Mouse (Mus musculus) fat pad, adult 2 months (tissue): ENCODE results near the gene Smurf2.
"Not testable (repeated sequence)": the region's sequence is repeated elsewhere in the genome, so short reads cannot be mapped to it uniquely, and the experiment has no call there.

Experiments used
- DNase-seq: peaks from one replicate; pipeline ENCODE4 v3.0.0-alpha.2; 2011; ENCODE audit warnings: low read depth, low spot score; ENCODE audit errors: extremely low read depth

Gene Smurf2

DNA sequence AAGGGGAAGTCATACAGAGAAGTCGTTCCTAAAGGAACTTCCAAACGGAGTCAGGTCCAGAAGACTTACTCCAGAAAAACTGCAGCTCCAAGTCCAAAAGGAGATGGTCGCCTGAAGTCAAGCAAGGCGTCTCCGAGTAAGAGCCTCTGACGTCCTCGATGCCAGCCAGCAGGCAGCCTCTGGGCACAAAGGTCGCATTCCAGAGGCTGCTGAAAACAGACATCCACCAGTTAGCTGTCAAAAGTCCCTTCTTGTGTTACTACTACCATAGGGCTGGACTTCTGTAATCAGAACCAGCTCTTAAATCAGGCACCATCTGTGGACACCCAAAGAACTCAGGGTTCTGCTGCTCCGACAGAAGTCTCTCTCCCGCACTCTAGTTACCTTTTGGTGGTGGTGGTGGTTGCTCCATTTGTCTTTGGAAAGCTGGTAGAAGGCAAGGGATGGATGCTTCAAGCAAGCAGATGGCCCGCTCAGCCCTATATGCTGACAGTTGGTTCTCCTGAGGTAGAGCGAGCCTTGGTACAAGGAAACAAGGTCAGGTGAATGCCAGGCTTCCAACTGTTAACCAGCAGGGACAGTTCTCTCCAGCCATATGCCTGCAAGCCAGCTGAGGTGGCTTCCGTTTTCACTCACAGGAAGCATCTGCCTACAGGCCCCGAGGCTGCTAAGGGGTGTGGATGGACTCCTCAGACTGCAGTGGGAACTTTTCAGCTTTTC, 105.8 kb downstream of the Smurf2 start:
- no peak for DNase-seq

DNA sequence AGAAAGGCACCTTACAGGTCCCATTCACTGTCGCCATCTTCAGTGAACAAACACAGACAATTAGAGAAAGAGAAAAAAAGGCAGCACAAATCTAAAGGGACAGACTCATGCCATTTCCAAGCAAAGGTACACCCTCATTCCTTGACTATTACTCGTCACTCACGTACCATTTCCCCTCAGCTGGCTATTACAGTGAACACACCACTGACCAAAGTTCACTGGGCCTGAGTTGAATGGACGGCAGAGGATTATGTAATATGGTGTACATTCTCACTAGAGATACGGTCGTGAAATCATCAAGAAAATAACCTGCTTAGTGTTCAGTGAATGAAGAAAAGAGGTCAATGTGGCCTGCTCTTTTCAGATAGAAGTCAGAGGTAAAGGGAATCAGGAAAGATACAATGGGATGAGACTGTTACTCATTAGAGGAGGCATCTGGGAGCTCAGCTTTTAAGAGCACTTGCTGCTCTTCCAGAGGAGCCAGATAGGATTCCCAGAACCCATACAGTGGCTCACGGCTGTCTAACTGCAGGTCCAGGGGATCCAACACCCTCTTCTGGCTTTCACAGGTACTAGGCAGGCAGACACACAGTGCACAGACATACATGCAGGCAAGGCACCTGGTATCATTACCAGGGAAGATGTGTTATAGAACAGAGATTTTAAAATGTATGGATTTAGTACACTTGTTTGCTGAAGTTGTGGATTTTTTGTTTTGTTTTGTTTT, 107.9 kb downstream of the Smurf2 start:
- no peak for DNase-seq

DNA sequence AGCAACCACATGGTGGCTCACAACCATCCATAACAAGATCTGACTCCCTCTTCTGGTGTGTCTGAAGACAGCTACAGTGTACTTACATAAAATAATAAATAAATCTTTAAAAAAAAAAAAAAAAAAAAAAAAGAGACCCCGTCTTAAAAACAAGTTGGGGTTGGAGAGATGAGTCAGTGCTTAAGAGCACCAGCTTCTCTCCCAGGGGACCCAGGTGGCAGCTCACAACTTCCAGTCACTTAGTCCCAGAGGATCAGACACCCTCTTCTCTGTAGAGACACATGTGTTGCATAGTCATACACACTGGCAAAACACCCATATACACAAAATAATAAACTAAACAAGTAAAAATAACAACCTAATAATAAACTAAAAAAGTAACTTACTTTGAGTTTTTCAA, 113.1 kb downstream of the Smurf2 start:
- DNase-seq: not testable (repeated sequence)

DNA sequence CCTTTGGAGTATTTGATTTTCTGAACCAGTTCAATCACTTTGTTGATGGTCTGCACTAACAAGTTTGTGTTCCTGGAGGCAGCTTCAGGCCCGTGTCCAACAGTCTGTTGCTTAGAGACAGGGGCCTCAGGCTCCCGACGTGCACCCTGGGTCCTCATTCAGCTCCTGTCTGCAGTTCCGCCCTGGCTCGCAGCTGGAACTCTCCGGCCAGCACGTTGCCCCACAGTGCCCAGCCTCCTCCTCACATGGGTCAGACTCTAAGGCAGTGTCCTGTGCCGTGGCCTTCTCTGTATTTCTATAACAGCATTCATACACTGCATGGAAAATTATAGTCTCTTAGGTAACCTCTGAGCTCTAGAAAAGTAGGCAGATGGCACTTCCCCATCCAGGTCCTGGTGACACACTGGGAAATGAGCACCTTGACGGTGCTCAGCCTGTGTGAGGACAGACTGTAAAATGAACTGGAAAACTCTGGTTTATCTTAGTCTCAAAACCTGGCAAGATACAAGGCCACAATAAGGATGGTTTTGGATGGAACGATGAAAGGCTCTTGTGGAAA, 118.4 kb downstream of the Smurf2 start:
- no peak for DNase-seq

DNA sequence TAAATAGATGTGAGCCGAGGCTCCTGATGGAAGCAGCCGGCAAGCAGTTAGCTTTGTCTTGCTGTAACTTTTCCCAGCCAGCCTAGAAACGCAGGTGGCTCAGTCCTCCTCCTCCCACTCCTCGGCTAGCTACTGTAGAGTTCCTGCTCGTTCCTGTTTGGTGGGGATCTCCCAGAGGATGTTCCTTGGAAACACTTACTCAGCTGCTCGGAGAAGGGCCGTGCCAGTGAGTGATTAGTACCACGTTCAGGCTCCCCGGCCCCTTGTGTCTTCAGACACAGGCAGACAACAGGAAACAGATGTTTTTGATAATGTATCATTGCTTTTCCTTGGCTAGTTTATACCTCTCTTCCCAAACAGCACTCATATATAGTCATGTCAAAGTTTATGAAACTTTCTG, 124.8 kb downstream of the Smurf2 start:
- DNase-seq: no peak

DNA sequence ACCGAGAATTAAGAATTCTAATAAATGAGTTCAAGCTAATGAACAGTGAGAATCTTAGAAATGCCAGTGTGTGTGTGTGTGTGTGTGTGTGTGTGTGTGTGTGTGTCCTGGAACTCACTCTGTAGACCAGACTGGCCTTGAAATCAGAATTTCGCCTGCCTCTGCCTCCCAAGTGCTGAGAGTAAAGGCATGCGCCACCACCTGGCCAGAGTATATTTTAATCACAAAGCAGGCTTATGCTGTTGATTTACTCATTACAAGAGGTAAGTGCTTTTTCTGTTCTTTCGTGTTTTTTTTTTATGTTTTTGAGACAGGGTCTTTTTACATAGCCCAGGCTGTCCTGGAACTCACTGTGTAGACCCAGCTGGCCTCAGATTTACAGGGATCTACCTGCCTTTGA, 126.7 kb downstream of the Smurf2 start:
- DNase-seq: no peak

DNA sequence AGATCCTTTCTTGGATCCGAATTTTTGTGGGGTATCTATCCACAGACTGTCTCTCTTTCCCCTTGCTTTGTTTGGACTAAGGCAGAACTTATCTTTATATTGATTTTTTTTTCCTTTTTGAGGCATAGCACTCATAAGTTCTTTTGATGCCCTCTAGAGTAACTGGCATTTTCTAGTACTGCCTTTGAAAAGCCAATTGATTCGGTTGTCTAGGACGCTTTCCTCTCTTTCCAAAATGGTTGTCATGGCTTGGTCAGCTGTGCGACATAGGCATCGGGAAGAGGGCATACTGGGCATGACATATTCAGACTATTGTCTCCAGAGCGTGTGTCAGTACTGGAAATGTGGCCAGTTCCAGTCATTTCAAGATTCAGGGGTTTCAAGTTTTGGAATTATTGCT, 130.9 kb downstream of the Smurf2 start:
- DNase-seq: no peak

DNA sequence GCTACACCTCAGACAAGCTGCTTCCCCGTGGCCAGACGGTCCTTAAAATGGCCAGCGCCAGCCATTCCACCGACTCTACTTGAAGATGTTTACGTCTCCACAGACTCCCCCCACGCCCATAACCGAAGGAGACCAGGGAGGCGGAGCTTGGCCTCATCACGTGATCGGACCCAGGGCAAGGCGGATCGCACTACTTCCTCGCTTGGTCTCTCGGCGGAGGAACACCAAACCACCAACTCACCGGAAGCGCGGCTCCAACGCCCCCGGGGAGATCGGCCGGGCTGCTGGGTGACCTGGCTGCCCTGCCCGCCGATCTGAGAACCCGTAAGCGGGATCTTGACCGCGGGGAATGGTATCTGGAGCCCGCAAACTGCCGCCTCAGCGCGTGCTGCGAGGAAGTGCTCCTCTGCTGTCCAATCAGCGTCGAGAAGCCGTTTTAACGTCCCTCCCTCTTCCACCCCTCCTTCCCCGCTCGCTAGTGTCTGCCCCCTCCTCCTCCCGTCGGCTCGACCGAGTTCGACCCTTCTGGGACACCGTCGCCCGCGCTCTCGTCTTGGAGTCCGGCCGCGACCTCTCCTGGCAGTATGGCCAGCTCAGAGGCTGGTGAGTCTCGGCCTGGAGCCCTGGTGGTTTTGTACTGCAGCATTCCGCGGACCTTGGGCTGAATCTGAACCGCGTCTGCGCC, 131.6 kb downstream of the Smurf2 start, which contains the start of the genes Ddx5 and Cep95:
Gene Ddx5 (minus strand): TSS at position 411 of the 685 bp plus-strand sequence.
Gene Cep95 (plus strand): TSS at position 478 of the 685 bp plus-strand sequence.
- DNase-seq: peak; percentile 83

DNA sequence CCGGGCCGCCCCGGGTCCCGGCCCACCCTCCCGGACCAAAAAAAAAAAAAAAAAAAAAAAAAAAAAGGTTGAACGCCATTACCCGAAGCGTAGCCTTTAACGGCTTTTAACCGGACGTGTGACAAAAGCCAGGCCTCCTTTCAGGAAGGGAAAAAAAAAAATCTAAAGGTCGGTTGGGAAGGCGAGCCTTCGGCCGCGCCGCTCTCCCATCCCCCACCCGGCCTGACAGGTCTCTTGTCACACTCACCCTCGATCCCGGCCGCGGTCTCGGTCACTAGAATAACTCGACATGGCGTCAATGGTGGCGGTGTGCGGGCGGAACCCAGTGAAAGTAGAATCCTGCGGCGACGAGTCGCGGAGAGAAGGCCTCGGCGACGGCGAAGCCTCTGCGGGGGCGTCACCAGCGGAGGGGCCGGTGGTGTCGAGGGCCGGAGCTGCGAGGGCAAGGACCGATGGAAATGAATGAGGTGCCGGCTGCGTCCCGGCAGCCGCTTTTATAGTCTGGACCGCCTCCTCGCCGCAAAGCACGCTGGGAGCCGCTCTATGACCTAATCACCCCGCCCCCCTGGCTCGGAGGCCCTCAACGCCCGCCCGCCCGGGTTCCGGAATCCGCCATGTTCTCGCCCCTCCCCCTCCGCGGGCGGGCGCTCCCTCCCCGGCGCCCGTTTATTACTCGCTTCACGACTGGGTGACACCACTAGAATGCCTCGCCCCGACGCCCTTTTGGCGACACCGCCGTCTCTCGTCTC, 132.3 kb downstream of the Smurf2 start:
- no peak for DNase-seq

DNA sequence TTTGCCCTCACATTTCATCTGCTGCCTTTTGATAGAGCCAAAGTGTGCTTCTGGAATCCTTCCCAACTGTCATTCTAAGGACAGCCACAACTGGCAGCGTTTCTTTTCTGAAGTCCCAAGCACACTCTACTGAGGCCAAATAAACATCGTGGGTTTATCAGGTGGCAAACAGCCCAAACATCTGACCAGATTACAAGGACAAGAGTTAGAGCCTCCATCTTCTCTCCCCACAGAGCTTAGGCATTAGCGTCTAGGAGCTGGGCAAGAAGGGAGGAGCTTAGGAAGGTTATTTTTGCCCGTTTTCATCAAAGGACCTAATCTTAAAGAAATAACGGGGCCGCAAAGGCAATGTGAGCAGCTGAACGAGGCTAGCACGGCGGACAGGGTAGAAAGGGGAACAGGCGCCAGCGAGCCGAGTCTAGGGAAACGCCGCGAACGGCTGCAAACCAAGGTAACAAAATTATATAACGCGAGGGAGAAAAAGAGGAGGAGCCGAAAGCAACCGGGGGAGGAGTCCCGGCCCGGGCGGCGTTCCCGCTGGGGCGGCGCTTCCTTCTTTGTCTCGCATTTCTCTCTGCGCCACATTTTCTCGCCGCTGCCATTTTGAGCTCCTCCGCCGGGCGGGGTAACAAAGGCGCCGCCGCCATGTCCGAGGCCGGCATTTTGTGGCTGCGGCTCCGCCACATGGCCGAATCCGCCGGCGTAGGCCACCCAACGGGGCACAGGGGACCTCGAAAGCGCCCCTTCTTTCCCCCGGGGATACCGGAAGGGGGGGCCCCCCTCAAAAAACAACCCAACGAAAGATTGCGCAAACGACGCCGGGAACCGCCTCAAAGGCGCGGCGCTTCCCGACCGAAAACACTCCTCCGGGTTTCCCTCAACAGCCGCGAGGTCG, 133.1 kb downstream of the Smurf2 start:
- DNase-seq: no peak

DNA sequence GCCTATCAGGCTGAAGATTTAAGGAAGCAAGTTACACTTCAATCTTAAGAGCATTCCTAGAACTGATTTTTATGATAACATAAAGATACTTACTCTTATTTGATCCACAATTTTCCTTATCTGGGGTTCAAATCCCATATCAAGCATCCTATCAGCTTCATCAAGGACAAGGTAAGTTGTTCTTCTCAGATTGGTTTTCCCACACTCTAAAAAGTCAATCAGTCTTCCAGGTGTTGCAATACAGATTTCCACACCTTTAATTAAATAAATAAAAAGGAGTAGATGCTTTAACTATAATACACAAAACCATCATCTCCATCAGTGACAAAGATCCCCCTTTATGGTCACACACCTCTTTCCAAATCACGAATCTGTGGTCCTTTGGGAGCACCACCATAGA, 135.5 kb downstream of the Smurf2 start:
- DNase-seq: no peak

DNA sequence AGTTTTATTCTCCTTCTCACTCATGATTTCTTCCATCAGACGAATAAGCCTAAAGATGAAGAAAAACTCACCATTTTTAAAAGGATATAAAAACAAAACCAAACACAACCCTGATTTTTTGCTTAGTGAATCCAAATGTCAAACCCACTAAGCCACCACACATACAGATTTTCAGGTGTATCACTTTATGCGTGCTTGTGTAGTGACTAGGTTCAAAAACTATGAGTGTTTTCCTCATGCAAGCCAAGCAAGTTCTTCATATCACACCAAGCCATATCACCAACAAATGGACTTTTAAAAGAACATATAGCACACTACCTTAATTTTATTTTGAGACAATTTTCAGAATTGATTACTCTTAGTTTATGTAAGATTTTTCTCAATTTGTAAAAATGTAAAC, 136.0 kb downstream of the Smurf2 start:
- no peak for DNase-seq

DNA sequence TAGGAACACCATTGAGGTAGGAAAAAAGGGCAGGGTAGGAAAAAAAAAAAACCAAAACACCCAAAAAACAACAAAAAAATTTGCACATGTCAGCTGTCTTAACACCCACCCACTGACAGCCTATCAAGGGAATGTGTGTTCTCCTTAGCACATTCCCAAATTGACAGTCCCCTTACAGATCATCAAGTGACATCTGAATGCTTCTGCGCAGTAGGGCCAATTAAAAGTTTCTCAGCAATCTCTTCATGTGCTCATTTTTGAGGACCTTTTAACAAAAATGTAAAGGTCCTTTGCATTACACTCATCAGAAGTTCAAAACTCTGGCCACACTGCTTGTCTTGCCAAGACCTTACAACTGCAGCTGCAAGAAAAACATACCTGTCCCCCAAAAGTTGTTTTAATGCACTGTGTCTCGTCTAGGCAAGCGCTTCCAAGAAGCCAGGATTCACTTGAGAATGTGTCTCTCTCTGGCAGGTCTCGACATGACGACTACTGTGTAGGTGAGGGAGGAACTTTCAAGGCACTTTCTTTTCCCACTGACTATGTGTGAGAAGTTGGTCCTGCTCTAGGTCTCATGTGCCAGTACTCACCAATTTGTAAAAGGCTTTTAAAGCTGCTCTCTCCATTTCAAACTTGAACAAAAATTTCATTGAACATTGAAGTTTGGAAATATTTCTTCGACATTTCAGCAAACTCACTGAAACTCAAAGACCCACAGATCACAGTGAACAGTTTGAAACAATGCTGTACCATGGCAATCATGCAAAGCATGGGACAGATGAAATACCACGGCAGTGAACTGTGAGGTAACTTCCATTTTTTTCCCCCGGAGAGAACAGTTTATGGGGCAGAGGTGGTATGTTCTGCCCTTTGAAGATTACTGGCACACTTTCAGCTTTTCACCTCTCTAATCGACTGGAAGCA, 137.4 kb downstream of the Smurf2 start:
- DNase-seq: no peak

DNA sequence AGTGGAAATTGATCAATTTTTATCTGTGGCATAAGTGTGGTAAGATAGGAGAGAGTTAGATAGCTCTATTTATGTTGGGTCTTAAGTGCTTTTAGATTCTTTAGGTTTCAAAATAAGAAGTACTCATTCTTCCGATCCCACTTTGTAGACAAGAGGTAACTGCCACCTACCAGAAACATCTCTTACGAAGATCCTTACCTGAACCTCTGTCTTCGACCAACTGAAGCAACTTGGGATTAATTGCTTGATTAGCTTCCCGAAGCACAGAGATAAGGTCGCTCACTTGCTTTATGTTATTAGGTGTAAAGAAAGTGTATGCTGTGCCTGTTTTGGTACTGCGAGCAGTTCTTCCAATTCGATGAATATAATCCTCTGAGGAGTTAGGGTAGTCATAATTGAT, 138.2 kb downstream of the Smurf2 start:
- not testable (repeated sequence) for DNase-seq

DNA sequence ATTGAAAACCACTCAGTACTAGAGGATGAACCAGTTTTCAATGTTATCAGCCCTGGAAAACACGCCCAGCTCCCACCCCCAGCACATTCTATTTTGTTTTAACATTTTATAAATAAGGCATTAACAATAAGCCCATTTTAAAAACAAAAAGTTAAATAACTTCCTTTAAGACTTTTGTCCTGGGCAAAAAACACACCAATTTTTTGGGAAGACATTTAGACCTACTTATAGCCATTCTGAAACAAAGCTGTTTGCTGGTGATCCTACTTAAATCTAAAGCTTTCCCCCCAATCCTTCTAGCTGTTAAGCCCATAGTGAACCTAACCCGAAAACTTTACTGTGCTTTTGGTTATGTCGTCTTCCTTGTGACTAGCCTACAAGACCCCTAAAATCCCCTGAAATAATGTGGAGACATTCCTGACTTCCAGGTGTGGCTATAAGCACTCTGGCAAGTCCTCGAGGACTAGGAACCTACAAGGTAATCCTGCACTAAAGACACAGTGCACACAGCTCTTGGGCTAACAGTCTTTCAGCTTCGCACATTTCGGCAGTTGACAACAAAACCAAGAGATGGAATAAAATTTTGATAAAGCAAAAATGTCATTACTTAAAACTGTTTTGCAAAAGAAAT, 139.8 kb downstream of the Smurf2 start:
- DNase-seq: no peak

DNA sequence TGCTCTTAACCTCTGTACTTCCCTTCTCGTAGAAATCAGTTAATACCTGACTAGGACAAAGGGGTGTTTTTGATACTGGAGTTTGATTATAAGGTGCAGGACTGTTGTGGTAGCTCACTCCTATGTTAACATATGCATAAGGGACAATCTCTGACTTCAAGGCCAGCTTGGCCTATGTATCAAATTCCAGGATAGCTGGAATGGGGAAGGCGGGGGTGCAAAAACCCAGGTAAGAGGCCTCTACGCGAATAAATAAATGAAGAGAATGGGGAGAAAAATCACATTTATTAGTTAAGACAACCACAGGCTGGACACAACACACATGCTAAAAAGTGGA, 140.5 kb downstream of the Smurf2 start:
- no peak for DNase-seq

DNA sequence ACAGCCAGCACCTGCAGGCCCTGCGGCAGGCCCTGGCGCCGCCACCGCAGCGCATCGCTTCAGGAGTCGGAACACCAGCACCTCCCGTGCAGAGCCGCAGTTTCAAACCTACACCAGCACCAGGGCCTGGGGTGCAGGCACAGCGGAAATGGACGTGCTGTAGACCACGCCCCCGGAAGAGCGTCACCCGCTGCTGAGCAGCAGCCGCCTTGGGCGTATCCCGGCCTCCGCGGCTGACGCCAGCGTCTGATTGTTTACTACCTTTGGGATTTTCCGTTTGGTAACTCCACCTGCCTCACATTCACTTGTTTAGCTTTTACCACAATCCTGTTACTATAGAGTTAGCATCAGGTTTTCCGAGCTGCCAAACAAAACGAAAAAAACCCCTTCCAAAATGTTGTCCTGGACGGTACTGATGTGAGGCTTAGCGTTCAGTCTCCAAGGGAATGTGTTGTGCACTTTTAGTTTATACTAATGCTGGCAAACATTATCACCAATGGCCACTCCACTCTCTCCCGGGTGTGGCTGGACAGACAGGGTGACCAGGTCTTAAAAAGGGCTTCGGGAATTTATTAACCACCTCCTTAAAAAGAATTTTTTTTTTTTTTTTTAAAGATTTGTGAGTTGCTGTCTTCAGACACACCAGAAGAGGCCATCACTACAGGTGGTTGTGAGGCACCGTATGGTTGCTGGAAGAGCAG, 141.0 kb downstream of the Smurf2 start, which contains the start of gene Polg2:
Gene Polg2 (minus strand): TSS at position 150 of the 701 bp plus-strand sequence.
- DNase-seq: no peak
